Mouse (Mus musculus) olfactory bulb, adult 2 months (tissue): Measurements from ENCODE around the gene Gtf2h1. TPM values are rescaled to one million over a fixed set of nuclear protein-coding genes. Genes with fewer than 3 reads are reported as not detected.
"Not testable (repeated sequence)": the region's sequence is repeated elsewhere in the genome, so short reads cannot be mapped to it uniquely, and the experiment has no call there.

Experiments used
- H3K27ac ChIP-seq: fragments of 200-500 bp; 2 replicates; pipeline ENCODE4 v1.5.1; 2012; ENCODE audit warnings: low read depth, low read length; ENCODE audit not compliant: insufficient read depth
- H3K4me1 ChIP-seq: fragments of 200-500 bp; 2 replicates; pipeline ENCODE4 v1.6.1; 2012; ENCODE audit warnings: low read length; ENCODE audit not compliant: control insufficient read depth, insufficient read depth
- H3K4me3 ChIP-seq: fragments of 200-500 bp; 2 replicates; pipeline ENCODE4 v1.5.1; 2012; ENCODE audit warnings: mild to moderate bottlenecking, low read depth, low read length, moderate library complexity; ENCODE audit not compliant: insufficient read depth
- CTCF ChIP-seq: fragments of 200-500 bp; IDR thresholded peaks from 2 replicates; pipeline ENCODE4 v1.5.1; 2012; ENCODE audit warnings: low read depth, mild to moderate bottlenecking, low read length, moderate library complexity; ENCODE audit not compliant: insufficient read depth
- POLR2A ChIP-seq: fragments of 200-500 bp; IDR thresholded peaks from 2 replicates; pipeline ENCODE4 v1.6.1; 2012; ENCODE audit warnings: mild to moderate bottlenecking, low read depth, low read length, moderate library complexity; ENCODE audit not compliant: insufficient read depth
- WGBS: fragments of 180-500 bp; shearing (Covaris S2); methylation state at CpG from one replicate; pipeline ENCODE4 v1.1.7; 2018; 5-methylcytosine and 5-hydroxymethylcytosine counted together
- polyA plus RNA-seq: library from polyadenylated mRNA; stranded (reverse); fragments of >200 nt; gene quantifications from 2 replicates; pipeline ENCODE4 v1.2.4, GENCODE M21; 2012; ENCODE audit warnings: low replicate concordance; ENCODE audit not compliant: missing spikeins, insufficient read depth, insufficient read length

Gene Gtf2h1
- polyA plus RNA-seq, 1 experiment: not detected

GRCm38 (mm10) chr7:46829911-46830310, 34.0 kb downstream of the Gtf2h1 start:
- H3K4me3 ChIP-seq: no peak overlapping the region
- H3K4me1 ChIP-seq: no peaks in the 10 kb centered on the region
- WGBS: 84% methylated on average over 12 of the region's 12 CpGs
- H3K27ac ChIP-seq: no peak overlapping the region
- TF ChIP-seq CTCF (no peak), POLR2A (no peak)

- Histone ChIP-seq H3K27ac (no peak overlapping the region), H3K4me1 (no peaks in the 10 kb centered on the region), H3K4me3 (no peak overlapping the region)
- TF ChIP-seq POLR2A (no peak), CTCF (no peak)
- 78% methylated on average over 13 of the region's 13 CpGs for WGBS
Observed at GRCm38 (mm10) chr7:46830799-46831590, 35.1 kb downstream of the Gtf2h1 start.

- Histone ChIP-seq H3K4me1 (no peaks in the 10 kb centered on the region), H3K27ac (no peak overlapping the region), H3K4me3 (no peak overlapping the region)
- TF ChIP-seq CTCF (no peak), POLR2A (no peak)
- 83% methylated on average over 8 of the region's 8 CpGs for WGBS
Observed at GRCm38 (mm10) chr7:46831693-46832092, 35.8 kb downstream of the Gtf2h1 start.

- 94% methylated on average over 11 of the region's 11 CpGs for WGBS
- H3K4me3 ChIP-seq, H3K27ac ChIP-seq, H3K4me1 ChIP-seq: not testable (repeated sequence)
Observed at GRCm38 (mm10) chr7:46832112-46832810, 36.4 kb downstream of the Gtf2h1 start.

- H3K4me1 ChIP-seq: peaks cover 4% of the 10 kb centered on the region
- WGBS: 85% methylated on average over 6 of the region's 6 CpGs
- H3K27ac ChIP-seq: no peak overlapping the region
- no peak overlapping the region for H3K4me3 ChIP-seq
- TF ChIP-seq POLR2A (no peak), CTCF (no peak)
Observed at GRCm38 (mm10) chr7:46833266-46833665, 37.4 kb downstream of the Gtf2h1 start.

- WGBS: 93% methylated on average over 7 of the region's 7 CpGs
- peaks cover 7% of the 10 kb centered on the region for H3K4me1 ChIP-seq
- no peak overlapping the region for H3K4me3 ChIP-seq
- TF ChIP-seq CTCF (no peak), POLR2A (no peak)
- H3K27ac ChIP-seq: no peak overlapping the region
Observed at GRCm38 (mm10) chr7:46833670-46834255, 37.9 kb downstream of the Gtf2h1 start.

GRCm38 (mm10) chr7:46834994-46835610, 39.2 kb downstream of the Gtf2h1 start:
- TF ChIP-seq POLR2A: no peak
- TF ChIP-seq CTCF: no peak
- Histone ChIP-seq H3K4me3 (no peak overlapping the region), H3K27ac (no peak overlapping the region), H3K4me1 (peaks cover 14% of the 10 kb centered on the region)
- WGBS: 44% methylated on average over 13 of the region's 14 CpGs

- no peak overlapping the region for H3K27ac ChIP-seq
- 94% methylated on average over 5 of the region's 5 CpGs for WGBS
- TF ChIP-seq CTCF: no peak
- TF ChIP-seq POLR2A: no peak
- H3K4me3 ChIP-seq: no peak overlapping the region
- peaks cover 14% of the 10 kb centered on the region for H3K4me1 ChIP-seq
Observed at GRCm38 (mm10) chr7:46836357-46836756, 40.5 kb downstream of the Gtf2h1 start.

GRCm38 (mm10) chr7:46837073-46837472, 41.2 kb downstream of the Gtf2h1 start:
- TF ChIP-seq CTCF: no peak
- TF ChIP-seq POLR2A: no peak
- WGBS: 78% methylated on average over 5 of the region's 5 CpGs
- H3K27ac ChIP-seq: no peak overlapping the region
- H3K4me1 ChIP-seq: peaks cover 14% of the 10 kb centered on the region
- H3K4me3 ChIP-seq: no peak overlapping the region
